Mouse (Mus musculus) spleen, adult 2 months (tissue): ENCODE results near the gene Aste1. TPM values are rescaled to one million over a fixed set of nuclear protein-coding genes. Genes with fewer than 3 reads are reported as not detected.

Experiments used
- DNase-seq, 2 experiments: peaks; one replicate each; pipeline versions ENCODE4 v3.0.0 to v3.0.0-alpha.2; 2012 to 2021; ENCODE audit warnings: low spot score in 2 of 2, low read depth in 1 of 2
- H3K27ac ChIP-seq: fragments of 200-500 bp; 2 replicates; pipeline ENCODE4 v1.5.1; 2012; ENCODE audit warnings: low read length, inconsistent platforms; ENCODE audit not compliant: insufficient read depth
- H3K27me3 ChIP-seq: fragments of 200-500 bp; 2 replicates; pipeline ENCODE4 v1.6.1; 2012; ENCODE audit warnings: mild to moderate bottlenecking, moderate library complexity, low read length, inconsistent platforms; ENCODE audit not compliant: control insufficient read depth, insufficient read depth
- H3K36me3 ChIP-seq: fragments of 200-500 bp; 2 replicates; pipeline ENCODE4 v1.6.1; 2012; ENCODE audit warnings: mild to moderate bottlenecking, low read length, inconsistent platforms; ENCODE audit not compliant: control insufficient read depth, insufficient read depth
- H3K4me1 ChIP-seq: fragments of 200-500 bp; 2 replicates; pipeline ENCODE4 v1.6.1; 2011; ENCODE audit warnings: inconsistent platforms; ENCODE audit not compliant: control insufficient read depth, insufficient read depth, insufficient read length
- H3K4me3 ChIP-seq: fragments of 200-500 bp; 2 replicates; pipeline ENCODE4 v1.5.1; 2011; ENCODE audit warnings: mild to moderate bottlenecking, inconsistent platforms; ENCODE audit not compliant: insufficient read depth, insufficient read length; ENCODE audit errors: extremely low read depth
- CTCF ChIP-seq: fragments of 200-500 bp; IDR thresholded peaks from 2 replicates; pipeline ENCODE4 v1.5.1; 2011; ENCODE audit warnings: mild to moderate bottlenecking, inconsistent platforms; ENCODE audit not compliant: insufficient read depth, insufficient read length, insufficient replicate concordance; ENCODE audit errors: extremely low read depth
- POLR2A ChIP-seq: fragments of 200-500 bp; IDR thresholded peaks from 2 replicates; pipeline ENCODE4 v1.6.1; 2011; ENCODE audit warnings: low read depth, low read length, inconsistent platforms
- WGBS: fragments of 180-500 bp; shearing (Covaris S2); methylation state at CpG from one replicate; pipeline ENCODE4 v1.1.7; 2018; 5-methylcytosine and 5-hydroxymethylcytosine counted together
- polyA plus RNA-seq: library from polyadenylated mRNA; depleted of rRNA; stranded (reverse); fragments of >200 nt; gene quantifications from 2 replicates; pipeline ENCODE4 v1.2.3, GENCODE M21; 2012; rRNA removed

Aste1 gene
- polyA plus RNA-seq: 3.5 and 4.4 TPM in 2 replicates

DNA sequence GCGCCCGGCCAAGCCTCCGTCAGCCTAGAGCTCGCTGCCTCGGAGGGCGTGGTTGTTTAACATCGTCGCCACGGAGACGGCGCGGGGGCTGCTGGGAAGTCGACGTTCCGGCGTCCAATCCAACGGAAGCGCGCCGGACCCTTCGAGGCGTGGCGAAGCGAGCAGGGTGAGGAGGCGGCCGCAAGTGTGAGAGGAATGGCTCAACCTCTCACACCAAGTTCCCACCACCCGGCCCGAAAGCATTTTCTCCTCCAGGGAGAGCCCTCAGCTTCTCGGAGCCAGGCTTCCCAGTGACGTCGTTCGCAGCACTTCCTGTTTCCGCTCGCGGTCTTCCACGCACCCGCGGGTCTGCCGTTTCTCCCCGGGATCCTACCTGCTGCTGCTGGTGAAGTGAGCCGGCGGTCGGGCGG, at the start of gene Aste1, which contains the start of gene Nek11:
Aste1 (plus strand) TSS at position 175 of the 410 bp plus-strand sequence.
Nek11 (minus strand) TSS at position 307 of the 410 bp plus-strand sequence.
- under 1% methylated on average over 44 of the region's 44 CpGs for WGBS
- peak within 1 kb of the TSS; percentile 84 for H3K4me3 ChIP-seq
- peak; percentile 37; the same call in 1 of the 2 replicates for TF ChIP-seq POLR2A
- TF ChIP-seq CTCF: no peak

GRCm38 (mm10) chr9:105348242-105349031, 46.8 kb upstream of the Aste1 start:
- Histone ChIP-seq H3K4me3 (no peak overlapping the region), H3K36me3 (no peaks in the 10 kb centered on the region), H3K4me1 (no peaks in the 10 kb centered on the region), H3K27ac (no peak overlapping the region), H3K27me3 (no peaks in the 10 kb centered on the region)
- TF ChIP-seq POLR2A (no peak), CTCF (no peak)
- DNase-seq: no peak
- WGBS: 76% methylated on average over 10 of the region's 10 CpGs

More for the DNA sequence above, at the start of gene Aste1, which contains the start of gene Nek11:
- DNase-seq: peak; percentile 86 to 92
- Histone ChIP-seq H3K27ac (peak within 1 kb of the TSS; percentile 94), H3K36me3 (peaks cover 4% of the 10 kb centered on the region; the same call in 1 of the 2 replicates), H3K27me3 (no peaks in the 10 kb centered on the region), H3K4me1 (no peaks in the 10 kb centered on the region)

GRCm38 (mm10) chr9:105349034-105349433, 46.2 kb upstream of the Aste1 start:
- no peaks in the 10 kb centered on the region for H3K36me3 ChIP-seq
- no peak overlapping the region for H3K27ac ChIP-seq
- DNase-seq: no peak
- no peaks in the 10 kb centered on the region for H3K4me1 ChIP-seq
- H3K27me3 ChIP-seq: no peaks in the 10 kb centered on the region
- TF ChIP-seq POLR2A (no peak), CTCF (no peak)
- WGBS: 77% methylated on average over 5 of the region's 5 CpGs
- no peak overlapping the region for H3K4me3 ChIP-seq

DNA sequence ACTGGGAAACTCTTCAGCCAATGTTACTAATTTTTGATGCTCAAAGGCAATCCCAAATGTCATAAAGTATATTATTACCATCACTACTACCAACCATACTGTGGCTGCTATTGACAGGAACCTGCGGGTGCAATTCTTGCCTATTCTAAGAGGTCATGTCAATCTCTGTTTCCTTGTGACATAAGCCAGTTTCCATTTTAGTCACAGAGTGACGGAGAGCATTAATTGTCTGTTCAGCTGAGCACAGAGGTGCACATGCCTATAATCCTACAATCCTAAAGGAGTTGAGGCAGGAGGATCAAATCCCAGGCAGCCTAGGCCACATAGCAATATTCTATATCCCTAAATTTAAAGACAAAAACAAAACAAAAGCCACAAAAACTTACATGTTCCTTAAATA, 33.0 kb upstream of the Aste1 start:
- Histone ChIP-seq H3K27me3 (no peaks in the 10 kb centered on the region), H3K36me3 (no peaks in the 10 kb centered on the region), H3K4me1 (no peaks in the 10 kb centered on the region), H3K27ac (no peak overlapping the region), H3K4me3 (no peak overlapping the region)
- no peak for DNase-seq
- WGBS: 70% methylated on average over 2 of the region's 2 CpGs
- TF ChIP-seq POLR2A (no peak), CTCF (no peak)

DNA sequence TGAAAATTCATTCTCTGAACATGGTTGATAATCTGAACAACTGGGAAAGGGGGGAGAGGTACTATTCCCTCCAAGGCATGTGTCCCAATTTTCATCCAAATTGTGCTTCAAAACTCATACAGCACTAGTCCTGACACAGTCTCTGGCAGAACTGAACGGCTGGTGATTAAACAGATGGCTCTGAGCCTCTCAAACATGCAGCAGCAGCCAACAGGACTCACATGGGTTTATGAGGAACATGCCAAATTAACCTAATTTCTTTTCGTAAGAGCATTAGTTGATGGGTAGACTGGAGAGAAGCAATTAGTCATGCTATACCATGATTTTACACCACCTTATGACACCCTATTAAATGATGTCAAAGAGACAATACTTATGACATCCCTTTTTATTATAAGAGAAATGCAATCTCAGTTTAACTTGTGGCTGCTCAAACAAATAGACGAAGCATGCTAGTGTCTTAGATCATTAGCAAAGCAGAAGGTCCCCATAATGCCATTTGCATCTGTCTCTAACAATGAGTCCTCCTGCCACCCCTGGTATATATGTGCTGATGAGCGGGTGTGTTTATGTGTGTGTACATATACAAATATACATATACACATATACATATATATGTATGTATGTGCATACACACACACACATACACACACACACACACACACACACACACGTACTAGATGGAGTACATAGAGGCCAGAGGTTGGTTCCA, 31.5 kb upstream of the Aste1 start:
- no peak overlapping the region for H3K4me3 ChIP-seq
- DNase-seq: no peak
- TF ChIP-seq CTCF (no peak), POLR2A (no peak)
- H3K36me3 ChIP-seq: no peaks in the 10 kb centered on the region
- H3K4me1 ChIP-seq: peaks cover 3% of the 10 kb centered on the region; the same call in 1 of the 2 replicates
- 77% methylated on average over 5 of the region's 5 CpGs for WGBS
- H3K27ac ChIP-seq: no peak overlapping the region
- H3K27me3 ChIP-seq: no peaks in the 10 kb centered on the region

DNA sequence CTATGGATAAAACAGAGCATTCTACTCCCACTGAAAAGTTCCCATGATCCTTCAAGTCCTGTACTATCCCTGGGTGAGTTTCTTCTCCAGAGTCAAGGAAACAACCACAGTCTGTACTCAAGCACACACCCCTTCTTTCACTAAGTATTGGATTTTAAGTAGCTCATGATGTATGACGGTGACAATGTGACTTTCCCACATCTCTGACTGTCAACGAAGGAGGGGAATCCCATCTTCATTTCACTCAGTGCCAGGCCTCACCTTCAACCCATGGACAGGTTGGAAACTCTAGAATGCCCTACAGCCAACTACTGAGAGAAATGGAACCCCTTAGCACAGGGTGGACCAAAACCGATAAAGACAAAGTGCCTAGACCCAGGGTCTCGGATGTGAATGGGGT, 29.0 kb upstream of the Aste1 start:
- DNase-seq: no peak
- peaks cover 3% of the 10 kb centered on the region; the same call in 1 of the 2 replicates for H3K4me1 ChIP-seq
- no peak overlapping the region for H3K4me3 ChIP-seq
- H3K27me3 ChIP-seq: no peaks in the 10 kb centered on the region
- TF ChIP-seq POLR2A (no peak), CTCF (no peak)
- H3K36me3 ChIP-seq: no peaks in the 10 kb centered on the region
- no peak overlapping the region for H3K27ac ChIP-seq
- WGBS: 83% methylated on average over 4 of the region's 4 CpGs
